Mouse (Mus musculus): ENCODE results near the gene Gm6904.
"Not testable (repeated sequence)": the region's sequence is repeated elsewhere in the genome, so short reads cannot be mapped to it uniquely, and the experiment has no call there.

Gm6904 gene

GRCm38 (mm10) chr14:59260056-59260455, at the start of gene Gm6904:
TSS of gene Gm6904 (minus strand) at chr14:59260216.
- no peak for DNase-seq (ENCODE audit: extremely low spot score, low spot score)

GRCm38 (mm10) chr14:59297391-59297790, 37.4 kb upstream of the Gm6904 start, which contains the start of gene Phf11a:
TSS of gene Phf11a (minus strand) at chr14:59297522.
- not testable (repeated sequence) for DNase-seq (ENCODE audit: extremely low spot score, low spot score)

DNA sequence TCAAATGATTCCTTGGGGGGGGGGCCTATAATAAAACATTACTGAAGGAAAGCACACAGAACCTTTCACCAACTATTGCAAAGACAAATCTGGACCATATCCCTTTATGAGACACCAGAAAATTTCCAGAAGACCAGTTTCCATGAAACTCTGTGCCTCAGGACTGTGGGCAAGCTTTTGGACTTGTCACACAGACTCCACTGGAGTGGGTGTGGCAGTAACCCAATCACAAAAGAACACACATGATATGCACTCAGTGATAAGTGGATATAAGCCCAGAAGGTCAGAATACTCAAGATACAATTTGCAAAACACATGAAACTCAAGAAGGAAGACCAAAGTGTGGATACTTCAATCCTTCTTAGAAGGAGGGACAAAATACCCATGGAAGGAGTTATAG, 31.8 kb upstream of the Gm6904 start:
- DNase-seq (ENCODE audit: extremely low spot score, low spot score): not testable (repeated sequence)

GRCm38 (mm10) chr14:59274961-59275360, 14.9 kb upstream of the Gm6904 start:
- DNase-seq (ENCODE audit: extremely low spot score, low spot score): not testable (repeated sequence)

DNA sequence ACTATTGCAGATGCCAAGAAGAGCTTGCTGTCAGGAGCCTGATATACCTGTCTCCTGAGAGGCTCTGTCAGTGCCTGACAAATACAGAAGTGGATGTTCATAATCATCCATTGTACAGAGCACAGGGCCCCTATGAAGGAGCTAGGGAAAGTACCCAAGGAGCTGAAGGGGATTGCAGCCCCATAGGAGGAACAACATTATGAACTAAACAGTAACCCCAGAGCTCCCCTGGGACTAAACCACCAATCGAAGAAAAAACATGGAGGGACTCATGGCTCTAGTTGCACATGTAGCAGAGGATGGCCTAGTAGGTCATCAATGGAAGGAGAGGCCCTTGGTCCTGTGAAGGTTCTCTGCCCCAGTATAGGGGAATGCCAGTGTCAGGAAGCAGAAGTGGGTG, 4.2 kb downstream of the Gm6904 start:
- DNase-seq (ENCODE audit: extremely low spot score, low spot score): not testable (repeated sequence)

GRCm38 (mm10) chr14:59250350-59250749, 9.7 kb downstream of the Gm6904 start:
- DNase-seq (ENCODE audit: extremely low spot score, low spot score): not testable (repeated sequence)

DNA sequence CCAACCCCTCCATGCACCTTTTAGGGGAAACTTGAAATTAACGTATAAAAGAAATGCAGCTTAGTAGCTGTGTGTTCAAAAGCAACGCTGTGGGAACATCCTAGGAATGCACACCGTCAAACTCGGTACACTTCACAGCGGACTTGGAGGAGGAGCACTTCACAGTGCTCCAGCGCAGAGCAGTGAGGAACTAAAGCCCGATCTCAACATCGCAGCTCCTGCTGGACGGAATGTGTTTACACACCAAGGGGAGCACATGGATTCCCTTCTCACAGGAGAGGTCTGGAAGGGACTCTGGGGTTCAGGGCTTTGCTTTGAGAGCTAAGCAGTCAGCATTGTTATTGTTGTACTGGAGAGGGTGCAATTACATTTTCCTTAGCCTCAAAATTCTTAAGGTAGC, 26.4 kb downstream of the Gm6904 start:
- DNase-seq (ENCODE audit: extremely low spot score, low spot score): no peak

- DNase-seq (ENCODE audit: extremely low spot score, low spot score): no peak
These were observed 28.0 kb downstream of the Gm6904 start for GRCm38 (mm10) chr14:59232003-59232402.

DNA sequence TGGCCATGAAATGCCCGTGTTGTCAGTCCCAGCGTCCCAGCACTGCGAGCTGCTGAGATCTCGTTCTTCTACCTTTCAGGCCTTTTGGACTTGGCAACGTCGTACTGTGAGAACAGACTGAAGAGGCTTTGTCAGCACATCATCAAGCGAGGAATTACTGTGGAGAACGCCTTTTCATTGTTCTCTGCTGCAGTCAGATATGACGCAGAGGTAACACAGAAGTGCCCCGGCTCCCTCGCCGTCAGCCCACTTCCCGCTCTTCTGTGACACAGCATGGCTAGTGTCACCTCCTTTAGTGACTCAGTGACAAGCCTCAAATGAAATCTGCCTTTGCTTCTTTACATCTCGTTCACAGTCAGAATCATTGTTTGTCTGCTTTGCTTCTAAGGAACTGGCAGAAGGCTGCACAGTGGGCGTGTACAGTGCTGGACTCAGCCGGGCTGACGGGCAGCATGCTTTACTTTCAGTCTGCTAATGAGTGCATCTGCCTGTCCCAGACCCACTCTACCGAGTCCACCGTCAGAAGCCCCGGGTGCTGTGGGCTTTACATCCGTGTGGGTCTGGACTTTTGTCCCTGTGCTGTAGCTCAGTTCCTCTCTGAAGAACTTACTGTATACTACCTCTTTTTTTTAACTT, 29.6 kb downstream of the Gm6904 start:
- DNase-seq (ENCODE audit: extremely low spot score, low spot score): no peak

GRCm38 (mm10) chr14:59229822-59230221, 30.2 kb downstream of the Gm6904 start:
- DNase-seq (ENCODE audit: extremely low spot score, low spot score): no peak

- no peak for DNase-seq (ENCODE audit: extremely low spot score, low spot score)
These were observed 33.8 kb downstream of the Gm6904 start for GRCm38 (mm10) chr14:59226240-59226639.

DNA sequence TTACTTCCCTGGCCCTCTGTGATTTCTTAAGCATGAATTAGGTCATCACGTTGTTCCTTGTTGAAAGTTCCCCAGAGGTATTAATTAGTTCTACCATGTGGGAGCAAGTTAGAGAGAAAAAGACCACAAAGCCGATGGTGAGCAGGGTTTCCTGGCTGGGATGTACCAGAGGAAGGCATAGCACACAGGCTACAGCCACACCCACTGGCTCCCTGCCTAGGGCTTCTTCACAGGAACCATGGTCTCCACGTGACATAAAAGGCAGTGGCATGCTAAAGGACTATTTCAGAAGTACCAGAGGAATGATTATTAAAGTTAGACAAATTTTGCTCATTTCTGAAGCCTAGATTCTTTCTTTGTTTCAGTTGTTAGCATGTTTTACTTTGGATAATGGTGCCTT, 40.8 kb downstream of the Gm6904 start:
- DNase-seq (ENCODE audit: extremely low spot score, low spot score): no peak

DNA sequence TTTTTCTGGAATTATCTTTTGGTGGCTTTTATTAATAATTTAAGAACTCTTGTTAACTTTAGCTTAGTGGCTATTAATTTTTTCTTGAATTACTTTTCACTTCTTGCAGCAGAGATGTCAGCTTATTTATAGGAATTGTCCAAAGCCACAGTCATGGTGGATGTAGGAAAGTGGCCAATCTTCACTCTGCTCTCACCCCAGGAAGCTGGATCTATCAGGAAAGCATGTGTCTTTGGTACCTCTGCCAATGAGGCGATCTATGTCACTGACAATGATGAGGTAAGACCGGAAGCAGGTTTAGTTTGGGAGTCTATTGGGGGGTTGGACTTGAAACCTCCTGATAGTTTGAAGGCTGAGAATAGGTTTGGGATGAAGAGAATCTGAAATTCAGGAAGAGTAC, 50.2 kb downstream of the Gm6904 start:
- DNase-seq (ENCODE audit: extremely low spot score, low spot score): no peak

DNA sequence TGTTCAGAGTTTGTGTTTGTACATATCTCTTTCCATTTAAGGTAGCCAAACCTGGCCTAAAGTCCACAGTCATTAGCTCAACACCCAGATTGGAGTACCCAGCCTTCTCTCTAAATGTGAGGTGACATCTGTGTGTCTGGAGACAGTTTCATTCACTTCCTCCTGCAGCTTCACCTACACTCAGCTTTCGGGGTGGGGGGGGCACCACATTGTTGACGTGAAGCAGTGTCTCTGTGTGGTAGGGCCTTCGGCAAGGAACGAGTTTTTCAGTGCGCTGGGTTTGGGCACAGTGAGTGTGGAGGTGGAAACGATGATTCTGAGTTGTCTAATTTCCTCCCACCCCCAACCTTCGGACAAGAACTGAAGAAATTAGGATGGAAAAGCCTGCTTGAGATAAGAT, 51.0 kb downstream of the Gm6904 start:
- no peak for DNase-seq (ENCODE audit: extremely low spot score, low spot score)

GRCm38 (mm10) chr14:59205976-59206583, 53.9 kb downstream of the Gm6904 start:
- no peak for DNase-seq (ENCODE audit: extremely low spot score, low spot score)

GRCm38 (mm10) chr14:59205461-59205860, 54.6 kb downstream of the Gm6904 start:
- peak; percentile 34 for DNase-seq (ENCODE audit: extremely low spot score, low spot score)

GRCm38 (mm10) chr14:59201604-59202215, 58.3 kb downstream of the Gm6904 start:
- DNase-seq (ENCODE audit: extremely low spot score, low spot score): no peak

GRCm38 (mm10) chr14:59200711-59201603, 59.1 kb downstream of the Gm6904 start, which contains the start of gene Rcbtb1:
TSS of gene Rcbtb1 (plus strand) at chr14:59201209.
- peak; percentile 95 for DNase-seq (ENCODE audit: extremely low spot score, low spot score)
